Mouse (Mus musculus): ENCODE measurements at regions not wholly inside any gene's neighbourhood (a gene's known extent, or its start where the extent isn't known, plus 50 kb on each side); places are given as distances from the start of the nearest gene placed in this dataset.

DNA sequence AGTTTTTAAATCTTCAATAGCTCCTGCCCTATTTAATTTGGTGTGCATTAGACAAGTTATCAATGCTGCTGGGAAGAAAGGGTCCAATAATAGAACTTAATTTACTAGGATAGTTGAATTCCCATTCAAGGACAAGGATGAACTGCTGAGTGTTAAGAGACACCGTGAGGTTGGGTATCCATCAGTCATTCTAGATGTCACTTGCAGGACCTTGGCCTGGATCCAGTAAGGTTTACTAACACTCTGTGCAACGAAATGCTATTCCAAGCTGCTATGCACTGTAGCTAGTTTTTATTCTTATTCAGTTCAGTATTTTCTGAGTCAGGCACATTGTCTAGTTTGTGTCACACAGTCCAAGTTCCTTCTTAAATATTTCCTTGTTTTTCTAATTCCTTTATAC lies 376.4 kb downstream of the Gja1 start:
- H3K9ac ChIP-seq (ENCODE audit: low read length): no peak overlapping the region
- ATAC-seq (ENCODE audit: low FRiP score, low TSS enrichment): no peak
- 36% methylated on average over 2 of the region's 2 CpGs for WGBS
- H3K4me3 ChIP-seq (ENCODE audit: low read depth, low read length): no peak overlapping the region
- H3K36me3 ChIP-seq (ENCODE audit: control insufficient read depth, insufficient read depth, low read length): no peaks in the 10 kb centered on the region
- DNase-seq (ENCODE audit: low spot score): no peak
- no peaks in the 10 kb centered on the region for H3K4me1 ChIP-seq (replicated peaks; ENCODE audit: control insufficient read depth, insufficient read depth)
- no peak for TF ChIP-seq EP300 (optimal IDR thresholded peaks at IDR 0.05)
- no peak for TF ChIP-seq CTCF (IDR thresholded peaks at IDR 0.05; ENCODE audit: low read depth)
- no peak overlapping the region for H3K4me2 ChIP-seq (replicated peaks; ENCODE audit: low read depth)
- no peaks in the 10 kb centered on the region for H3K27me3 ChIP-seq (ENCODE audit: control insufficient read depth, insufficient read depth, low read length)
- H3K27ac ChIP-seq (replicated peaks): no peak overlapping the region
- H3K9me3 ChIP-seq (ENCODE audit: control insufficient read depth, low read length): no peaks in the 10 kb centered on the region

DNA sequence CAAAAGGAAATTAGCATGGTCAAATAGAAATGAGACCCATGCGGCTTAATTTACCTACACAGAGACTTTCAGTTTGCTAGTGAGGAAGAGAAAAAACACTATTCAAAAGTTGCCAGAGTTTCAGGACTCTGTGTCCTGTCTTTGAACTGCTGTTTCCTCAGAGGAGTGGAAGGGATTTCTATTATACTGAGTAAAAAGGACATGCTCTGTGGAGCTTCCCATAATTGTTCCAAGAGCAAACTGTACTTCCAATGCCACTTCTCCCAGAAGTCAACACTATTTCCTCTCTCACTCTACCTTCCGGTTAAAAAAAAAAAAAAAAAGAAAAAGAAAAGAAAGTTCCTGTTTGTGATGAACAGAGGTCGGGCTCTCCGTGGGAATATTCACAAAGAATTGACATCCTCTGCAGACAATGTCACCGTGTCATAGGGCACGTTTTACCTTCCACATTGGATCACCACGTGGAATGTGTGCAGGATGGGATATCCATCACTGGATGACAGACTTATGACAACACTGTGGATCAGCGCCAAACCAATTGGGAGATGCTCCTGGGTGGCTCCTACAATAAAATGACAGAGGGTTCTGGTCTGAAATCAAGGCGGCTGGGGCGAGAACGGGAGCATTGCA lies 377.5 kb downstream of the Gja1 start:
- no peaks in the 10 kb centered on the region for H3K9me3 ChIP-seq (ENCODE audit: control insufficient read depth, low read length)
- no peaks in the 10 kb centered on the region for H3K4me1 ChIP-seq (replicated peaks; ENCODE audit: control insufficient read depth, insufficient read depth)
- TF ChIP-seq EP300 (optimal IDR thresholded peaks at IDR 0.05) (no peak), CTCF (IDR thresholded peaks at IDR 0.05; ENCODE audit: low read depth) (no peak)
- H3K4me3 ChIP-seq (ENCODE audit: low read depth, low read length): no peak overlapping the region
- no peaks in the 10 kb centered on the region for H3K27me3 ChIP-seq (ENCODE audit: control insufficient read depth, insufficient read depth, low read length)
- H3K36me3 ChIP-seq (ENCODE audit: control insufficient read depth, insufficient read depth, low read length): no peaks in the 10 kb centered on the region
- no peak overlapping the region for H3K4me2 ChIP-seq (replicated peaks; ENCODE audit: low read depth)
- ATAC-seq (ENCODE audit: low FRiP score, low TSS enrichment): no peak
- no peak overlapping the region for H3K27ac ChIP-seq (replicated peaks)
- no peak for DNase-seq (ENCODE audit: low spot score)
- 69% methylated on average over 11 of the region's 11 CpGs for WGBS
- no peak overlapping the region for H3K9ac ChIP-seq (ENCODE audit: low read length)

DNA sequence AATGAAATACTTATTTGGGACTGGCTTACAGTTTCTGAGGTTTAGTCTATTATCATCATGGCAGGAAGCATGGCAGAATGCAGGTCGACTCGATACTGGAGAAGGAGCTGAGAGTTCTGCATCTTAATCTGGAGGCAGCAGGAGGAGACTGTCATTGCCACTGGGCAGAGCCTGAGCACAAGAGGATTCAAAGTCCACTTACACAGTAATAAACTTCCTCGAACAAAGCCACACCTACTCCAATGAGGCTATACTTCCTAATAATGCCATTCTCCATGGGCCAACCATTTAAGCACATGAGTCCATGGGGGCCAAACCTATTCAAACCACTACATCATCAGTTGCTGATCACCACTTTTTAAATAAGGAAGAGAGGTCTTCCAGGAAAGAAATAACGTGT lies 393.5 kb downstream of the Gja1 start:
- no peak for DNase-seq (ENCODE audit: low spot score)
- no peaks in the 10 kb centered on the region for H3K27me3 ChIP-seq (ENCODE audit: control insufficient read depth, insufficient read depth, low read length)
- ATAC-seq (ENCODE audit: low FRiP score, low TSS enrichment): 0 out of 2 replicates have a peak, but pooled peaks have one; percentile 47
- H3K9ac ChIP-seq (ENCODE audit: low read length): no peak overlapping the region
- no peak overlapping the region for H3K4me3 ChIP-seq (ENCODE audit: low read depth, low read length)
- H3K9me3 ChIP-seq (ENCODE audit: control insufficient read depth, low read length): no peaks in the 10 kb centered on the region
- WGBS: 82% methylated on average over 4 of the region's 4 CpGs
- H3K4me2 ChIP-seq (replicated peaks; ENCODE audit: low read depth): no peak overlapping the region
- H3K36me3 ChIP-seq (ENCODE audit: control insufficient read depth, insufficient read depth, low read length): no peaks in the 10 kb centered on the region
- H3K27ac ChIP-seq (replicated peaks): no peak overlapping the region
- TF ChIP-seq EP300 (optimal IDR thresholded peaks at IDR 0.05) (no peak), CTCF (IDR thresholded peaks at IDR 0.05; ENCODE audit: low read depth) (no peak)
- no peaks in the 10 kb centered on the region for H3K4me1 ChIP-seq (replicated peaks; ENCODE audit: control insufficient read depth, insufficient read depth)

DNA sequence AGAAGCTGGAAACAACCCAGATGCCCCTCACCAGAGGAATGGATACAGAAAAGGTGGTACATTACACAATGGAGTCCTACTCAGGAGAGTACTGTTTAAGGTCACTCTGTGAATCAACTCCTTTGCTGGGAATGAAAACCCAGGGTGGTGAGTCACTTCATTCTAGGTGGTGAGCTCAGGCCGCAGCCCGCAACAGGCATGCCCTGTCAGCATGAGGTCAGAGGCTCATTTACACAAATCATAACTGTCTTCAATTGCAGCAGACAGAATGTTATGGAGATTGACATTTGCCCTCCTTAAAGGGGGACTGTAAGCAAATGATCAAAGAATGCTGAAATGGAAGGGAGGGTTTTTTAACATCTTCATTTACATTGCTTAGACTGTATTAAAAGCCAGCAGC lies 405.1 kb downstream of the Gja1 start:
- no peak for ATAC-seq (ENCODE audit: low FRiP score, low TSS enrichment)
- H3K9ac ChIP-seq (ENCODE audit: low read length): no peak overlapping the region
- TF ChIP-seq EP300 (optimal IDR thresholded peaks at IDR 0.05) (no peak), CTCF (IDR thresholded peaks at IDR 0.05; ENCODE audit: low read depth) (no peak)
- H3K27ac ChIP-seq (replicated peaks): no peak overlapping the region
- H3K36me3 ChIP-seq (ENCODE audit: control insufficient read depth, insufficient read depth, low read length): no peaks in the 10 kb centered on the region
- no peaks in the 10 kb centered on the region for H3K4me1 ChIP-seq (replicated peaks; ENCODE audit: control insufficient read depth, insufficient read depth)
- H3K9me3 ChIP-seq (ENCODE audit: control insufficient read depth, low read length): no peaks in the 10 kb centered on the region
- no peak overlapping the region for H3K4me3 ChIP-seq (ENCODE audit: low read depth, low read length)
- no peak overlapping the region for H3K4me2 ChIP-seq (replicated peaks; ENCODE audit: low read depth)
- 53% methylated on average over 2 of the region's 2 CpGs for WGBS
- DNase-seq (ENCODE audit: low spot score): no peak
- no peaks in the 10 kb centered on the region for H3K27me3 ChIP-seq (ENCODE audit: control insufficient read depth, insufficient read depth, low read length)

DNA sequence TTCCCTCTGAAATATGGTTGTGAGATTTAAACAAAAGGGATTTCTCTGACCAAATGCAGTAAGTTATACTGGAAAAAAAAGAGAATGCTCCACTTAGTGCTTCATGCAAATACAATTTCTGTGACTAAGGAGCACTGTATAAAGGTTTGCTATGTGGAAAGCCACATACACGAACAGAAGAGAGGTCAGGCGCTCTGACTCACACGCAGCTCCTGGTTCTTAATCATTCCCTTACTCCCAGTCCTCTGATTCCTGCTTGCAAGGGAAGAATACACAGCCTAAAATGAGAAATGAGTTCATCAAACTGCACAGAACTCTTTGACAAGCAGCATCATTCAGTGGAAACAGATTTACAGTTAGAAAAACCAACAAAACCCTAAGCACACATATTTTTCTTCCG lies 406.8 kb downstream of the Gja1 start:
- 66% methylated on average over 4 of the region's 4 CpGs for WGBS

DNA sequence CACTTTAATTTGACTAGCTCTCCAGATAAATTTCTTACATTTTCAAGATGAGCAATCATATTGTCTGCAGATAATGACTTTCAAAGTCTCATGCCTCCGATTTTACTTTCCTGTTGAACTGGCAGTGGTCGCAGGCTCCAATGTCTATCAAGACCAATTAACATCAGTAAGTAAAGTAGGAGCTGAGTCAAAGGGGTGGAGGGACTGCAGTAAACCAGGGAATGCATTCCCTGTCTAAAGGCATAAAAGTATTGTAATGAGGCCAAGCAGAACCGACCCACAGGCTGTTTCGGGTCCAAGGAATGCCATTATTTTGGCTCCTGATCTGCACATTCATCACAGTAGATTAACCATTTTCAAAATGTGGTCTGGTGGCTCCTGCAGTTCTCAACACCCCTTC lies 411.0 kb downstream of the Gja1 start:
- Histone ChIP-seq H3K27me3 (ENCODE audit: control insufficient read depth, insufficient read depth, low read length) (no peaks in the 10 kb centered on the region), H3K4me3 (ENCODE audit: low read depth, low read length) (no peak overlapping the region), H3K4me2 (replicated peaks; ENCODE audit: low read depth) (no peak overlapping the region), H3K36me3 (ENCODE audit: control insufficient read depth, insufficient read depth, low read length) (no peaks in the 10 kb centered on the region), H3K9me3 (ENCODE audit: control insufficient read depth, low read length) (no peaks in the 10 kb centered on the region), H3K4me1 (replicated peaks; ENCODE audit: control insufficient read depth, insufficient read depth) (no peaks in the 10 kb centered on the region), H3K27ac (replicated peaks) (no peak overlapping the region), H3K9ac (ENCODE audit: low read length) (no peak overlapping the region)
- 60% methylated on average over 4 of the region's 4 CpGs for WGBS
- TF ChIP-seq EP300 (optimal IDR thresholded peaks at IDR 0.05): no peak
- DNase-seq (ENCODE audit: low spot score) (no peak), ATAC-seq (ENCODE audit: low FRiP score, low TSS enrichment) (no peak)

More for the DNA sequence above, 406.8 kb downstream of the Gja1 start:
- Histone ChIP-seq H3K27ac (replicated peaks) (no peak overlapping the region), H3K4me2 (replicated peaks; ENCODE audit: low read depth) (no peak overlapping the region), H3K9me3 (ENCODE audit: control insufficient read depth, low read length) (no peaks in the 10 kb centered on the region), H3K36me3 (ENCODE audit: control insufficient read depth, insufficient read depth, low read length) (no peaks in the 10 kb centered on the region), H3K27me3 (ENCODE audit: control insufficient read depth, insufficient read depth, low read length) (no peaks in the 10 kb centered on the region), H3K4me3 (ENCODE audit: low read depth, low read length) (no peak overlapping the region), H3K4me1 (replicated peaks; ENCODE audit: control insufficient read depth, insufficient read depth) (no peaks in the 10 kb centered on the region), H3K9ac (ENCODE audit: low read length) (no peak overlapping the region)
- DNase-seq (ENCODE audit: low spot score) (no peak), ATAC-seq (ENCODE audit: low FRiP score, low TSS enrichment) (no peak)
- TF ChIP-seq CTCF (IDR thresholded peaks at IDR 0.05; ENCODE audit: low read depth) (no peak), EP300 (optimal IDR thresholded peaks at IDR 0.05) (no peak)
